Mouse (Mus musculus): ENCODE data around the gene Adgrg3.

DNA sequence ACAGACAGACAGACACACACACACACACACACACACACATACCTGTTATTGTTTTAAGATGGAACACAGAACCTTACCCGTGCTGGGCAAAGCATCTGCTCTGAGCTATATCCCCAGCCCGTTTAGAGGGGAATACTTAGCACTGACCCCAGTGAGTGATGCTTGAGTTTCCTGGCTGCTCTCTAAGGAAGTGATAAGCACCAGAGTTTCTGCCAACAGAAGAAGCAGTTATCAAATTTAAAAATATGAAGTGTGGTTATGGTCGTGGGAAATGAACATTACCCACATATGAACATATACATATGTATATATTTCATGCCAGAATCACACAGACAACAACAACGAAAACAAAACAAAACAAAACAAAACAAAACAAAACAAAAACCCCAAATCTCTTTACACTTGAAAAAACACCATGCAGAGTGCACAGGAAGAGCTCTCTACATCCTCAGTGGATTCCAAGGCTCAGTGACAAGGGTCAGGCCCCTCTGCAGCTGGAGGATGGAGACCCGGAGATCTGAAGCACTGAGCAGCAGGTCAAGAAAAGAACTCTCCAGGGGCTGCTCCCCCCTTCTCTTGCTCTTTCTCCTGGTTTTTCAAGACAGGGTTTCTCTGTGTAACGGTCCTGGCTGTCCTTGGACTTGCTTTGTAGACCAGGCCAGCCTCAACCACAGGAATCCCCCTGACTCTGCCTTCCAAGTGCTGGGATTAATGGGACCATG, 42.5 kb downstream of the Adgrg3 start:
- no peak for TF ChIP-seq CTCF (IDR thresholded peaks at IDR 0.05; ENCODE audit: low read depth, low read length)
- no peak for TF ChIP-seq POLR2A (IDR thresholded peaks at IDR 0.05; ENCODE audit: borderline replicate concordance, low read depth, low read length)

Data from bone marrow macrophage, adult 2 months (primary cell).